ENCODE assay signal across 14 mouse cellular contexts in the genomic region with DNA sequence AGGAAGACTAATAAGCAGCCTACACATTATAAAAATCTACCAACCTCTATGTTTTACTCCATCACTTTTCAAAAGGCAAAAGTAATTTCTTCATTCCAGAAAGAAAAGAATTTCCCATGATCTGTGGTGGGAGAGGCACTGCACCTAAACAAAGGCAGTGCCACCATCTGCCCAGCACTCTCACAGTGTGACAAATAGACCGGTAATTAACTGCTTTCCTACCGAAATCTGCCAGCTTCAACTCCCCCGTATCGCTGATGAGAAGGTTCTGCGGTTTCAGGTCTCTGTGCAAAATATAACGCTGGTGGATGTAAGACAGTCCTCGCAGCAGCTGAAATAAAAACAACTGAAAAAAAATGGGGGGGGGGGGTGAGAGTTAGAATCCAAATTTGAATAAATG.
DNase-seq lines count a peak whose midpoint lies in the region; ATAC-seq and TF ChIP-seq lines count a peak whose summit lies in the region.
"Had no signal": no experiment of that assay in that cellular context is flagged by ENCODE, and none has a peak within 500 bp of the region (broad histone marks: within the 10 kb centered on the region; RNA-seq: fewer than 3 reads in every experiment).

No protein-coding gene starts in this region.

- no peaks in the 10 kb centered on the region for H3K36me3 ChIP-seq in neural tube, embryonic 12.5 days
- H3K36me3 ChIP-seq in neural tube, embryonic 15.5 days: no peaks in the 10 kb centered on the region
- H3K36me3 ChIP-seq in forebrain, postnatal 0 days (ENCODE audit: insufficient read depth): no peaks in the 10 kb centered on the region
- no peaks in the 10 kb centered on the region for H3K36me3 ChIP-seq in neural tube, embryonic 14.5 days (ENCODE audit: control insufficient read depth, insufficient read depth, low read length)
- H3K36me3 ChIP-seq: embryonic facial prominence, embryonic 12.5 days; intestine, embryonic 15.5 days had no signal

- H3K27me3 ChIP-seq in neural tube, embryonic 12.5 days (replicated peaks): no peaks in the 10 kb centered on the region
- no peaks in the 10 kb centered on the region for H3K27me3 ChIP-seq in neural tube, embryonic 15.5 days (replicated peaks)
- H3K27me3 ChIP-seq in forebrain, postnatal 0 days (ENCODE audit: insufficient read depth, low read length): no peaks in the 10 kb centered on the region
- no peaks in the 10 kb centered on the region for H3K27me3 ChIP-seq in neural tube, embryonic 14.5 days (ENCODE audit: control insufficient read depth, insufficient read depth, low read length)
- H3K27me3 ChIP-seq: embryonic facial prominence, embryonic 12.5 days; intestine, embryonic 15.5 days had no signal

- DNase-seq in frontal cortex, adult 2 months (ENCODE audit: extremely low spot score in 1 of 2, low spot score in 1 of 2): peak; percentile 19 to 56
- DNase-seq in frontal cortex, postnatal 25 days (ENCODE audit: low spot score in 2 of 2): no peak
- no peak for DNase-seq in forebrain, postnatal 0 days
- no peak for DNase-seq in testis, postnatal 14 days (ENCODE audit: low spot score)
- DNase-seq: cerebellum, adult 9-11 months; heart, postnatal 10 days; kidney, postnatal 36 days; lung, adult 18-20 months; thymus, postnatal 14 days had no signal

- H3K4me3 ChIP-seq in neural tube, embryonic 12.5 days: no peak overlapping the region
- H3K4me3 ChIP-seq in neural tube, embryonic 15.5 days (replicated peaks): no peak overlapping the region
- no peak overlapping the region for H3K4me3 ChIP-seq in forebrain, postnatal 0 days (ENCODE audit: low read depth, low read length)
- no peak overlapping the region for H3K4me3 ChIP-seq in neural tube, embryonic 14.5 days (ENCODE audit: low read depth, low read length)
- H3K4me3 ChIP-seq: embryonic facial prominence, embryonic 12.5 days; intestine, embryonic 15.5 days had no signal

- no peak overlapping the region for H3K27ac ChIP-seq in neural tube, embryonic 12.5 days
- no peak overlapping the region for H3K27ac ChIP-seq in neural tube, embryonic 15.5 days (replicated peaks)
- no peak overlapping the region for H3K27ac ChIP-seq in forebrain, postnatal 0 days (ENCODE audit: low read depth, low read length)
- H3K27ac ChIP-seq in neural tube, embryonic 14.5 days (ENCODE audit: low read depth, low read length): no peak overlapping the region
- H3K27ac ChIP-seq: embryonic facial prominence, embryonic 12.5 days; intestine, embryonic 15.5 days had no signal

- no peaks in the 10 kb centered on the region for H3K4me1 ChIP-seq in neural tube, embryonic 12.5 days
- H3K4me1 ChIP-seq in neural tube, embryonic 15.5 days: no peaks in the 10 kb centered on the region
- H3K4me1 ChIP-seq in forebrain, postnatal 0 days (ENCODE audit: insufficient read depth): no peaks in the 10 kb centered on the region
- H3K4me1 ChIP-seq in neural tube, embryonic 14.5 days (ENCODE audit: control insufficient read depth, insufficient read depth, low read length): no peaks in the 10 kb centered on the region
- H3K4me1 ChIP-seq: embryonic facial prominence, embryonic 12.5 days; intestine, embryonic 15.5 days had no signal

- TF ChIP-seq CTCF in forebrain, postnatal 0 days (IDR thresholded peaks at IDR 0.05; ENCODE audit: low read depth): no peak

- peak; percentile 33; the same call in 1 of the 2 replicates for ATAC-seq in neural tube, embryonic 12.5 days (ENCODE audit: low FRiP score, low read depth)
- no peak for ATAC-seq in neural tube, embryonic 15.5 days (ENCODE audit: low FRiP score)
- peak; percentile 42; the same call in 1 of the 2 replicates for ATAC-seq in forebrain, postnatal 0 days
- ATAC-seq in neural tube, embryonic 14.5 days (ENCODE audit: low read depth): peak; percentile 41; the same call in 1 of the 2 replicates
- ATAC-seq: intestine, embryonic 15.5 days had no signal

- H3K4me2 ChIP-seq in neural tube, embryonic 12.5 days (replicated peaks): no peak overlapping the region
- no peak overlapping the region for H3K4me2 ChIP-seq in neural tube, embryonic 15.5 days
- H3K4me2 ChIP-seq in forebrain, postnatal 0 days (ENCODE audit: low read depth): no peak overlapping the region
- H3K4me2 ChIP-seq in neural tube, embryonic 14.5 days (ENCODE audit: low read depth, low read length): no peak overlapping the region
- H3K4me2 ChIP-seq: embryonic facial prominence, embryonic 12.5 days; intestine, embryonic 15.5 days had no signal

- 68% methylated on average over 7 of the region's 7 CpGs for WGBS in neural tube, embryonic 12.5 days
- 38% methylated on average over 7 of the region's 7 CpGs for WGBS in neural tube, embryonic 15.5 days
- WGBS in forebrain, postnatal 0 days: 22% methylated on average over 7 of the region's 7 CpGs
- WGBS in neural tube, embryonic 14.5 days: 54% methylated on average over 7 of the region's 7 CpGs

- H3K9me3 ChIP-seq in neural tube, embryonic 12.5 days: no peaks in the 10 kb centered on the region
- no peaks in the 10 kb centered on the region for H3K9me3 ChIP-seq in neural tube, embryonic 15.5 days (replicated peaks)
- no peaks in the 10 kb centered on the region for H3K9me3 ChIP-seq in forebrain, postnatal 0 days (ENCODE audit: low read length)
- no peaks in the 10 kb centered on the region for H3K9me3 ChIP-seq in neural tube, embryonic 14.5 days (ENCODE audit: control insufficient read depth, low read length)
- H3K9me3 ChIP-seq: embryonic facial prominence, embryonic 12.5 days; intestine, embryonic 15.5 days had no signal

- no peak overlapping the region for H3K9ac ChIP-seq in neural tube, embryonic 12.5 days
- H3K9ac ChIP-seq in neural tube, embryonic 15.5 days (replicated peaks): no peak overlapping the region
- no peak overlapping the region for H3K9ac ChIP-seq in forebrain, postnatal 0 days
- H3K9ac ChIP-seq in neural tube, embryonic 14.5 days (replicated peaks; ENCODE audit: low read depth, low read length): no peak overlapping the region
- H3K9ac ChIP-seq: embryonic facial prominence, embryonic 12.5 days; intestine, embryonic 15.5 days had no signal

Comparison
In these comparisons a context has a peak if more than half of its experiments do, and no peak if none do; other contexts are left out.
1. DNase-seq: peak in frontal cortex, adult 2 months (2 of 2); none in frontal cortex, postnatal 25 days (0 of 2), forebrain, postnatal 0 days (single experiment) and testis, postnatal 14 days (single experiment).